Mouse (Mus musculus): Measurements from ENCODE around the gene Tbcc.

Tbcc gene

GRCm38 (mm10) chr17:46912331-46912730 is 21.8 kb downstream of the Tbcc start:
- no peak for DNase-seq

GRCm38 (mm10) chr17:46915129-46915528 is 24.6 kb downstream of the Tbcc start:
- no peak for DNase-seq

GRCm38 (mm10) chr17:46918951-46919350 is 28.5 kb downstream of the Tbcc start:
- no peak for DNase-seq

DNA sequence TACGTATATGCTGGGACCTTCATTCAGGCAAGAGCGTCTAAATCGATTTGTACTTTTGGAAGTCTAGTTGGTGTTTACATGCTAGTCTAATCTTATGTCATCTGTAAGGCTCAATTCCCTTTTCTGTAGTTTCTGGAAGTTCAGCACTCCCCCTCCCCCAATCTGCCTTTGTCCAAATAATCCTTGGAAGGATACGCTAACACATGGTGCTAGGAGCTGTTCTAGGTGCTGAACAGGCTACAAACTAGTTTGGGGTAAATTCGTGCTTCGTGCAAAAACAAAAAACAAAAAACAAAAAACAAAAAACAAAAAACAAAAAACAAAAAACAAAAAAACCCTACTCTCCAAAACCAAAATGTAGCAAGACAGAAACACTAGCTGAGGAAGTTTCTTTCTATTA is 30.4 kb downstream of the Tbcc start:
- DNase-seq: no peak

GRCm38 (mm10) chr17:46926192-46926591 is 35.7 kb downstream of the Tbcc start:
- DNase-seq: no peak

- DNase-seq: no peak
Observed at GRCm38 (mm10) chr17:46926941-46927340, 36.5 kb downstream of the Tbcc start.

- no peak for DNase-seq
Observed at GRCm38 (mm10) chr17:46927781-46928180, 37.3 kb downstream of the Tbcc start.

GRCm38 (mm10) chr17:46929277-46929676 is 38.8 kb downstream of the Tbcc start:
- no peak for DNase-seq

DNA sequence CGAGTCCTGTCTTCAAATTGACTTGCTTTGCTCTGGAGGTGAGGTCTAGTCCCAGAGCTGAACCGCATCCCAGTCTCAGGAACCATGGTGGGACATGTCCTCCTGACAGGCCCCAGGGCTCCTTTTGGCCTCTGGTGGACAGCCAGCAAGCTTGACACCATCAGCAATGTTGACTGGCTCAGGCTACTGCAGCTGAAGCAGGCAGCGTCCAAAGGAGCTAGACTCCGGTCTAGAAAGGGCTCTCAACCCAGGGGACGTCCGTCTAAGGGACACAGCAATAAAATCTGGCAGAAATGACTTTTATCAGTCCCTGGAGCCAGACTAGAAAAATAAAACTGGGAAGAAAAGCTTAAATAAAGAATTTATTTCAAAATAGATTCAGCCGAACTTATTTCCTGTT is 39.4 kb downstream of the Tbcc start:
- no peak for DNase-seq

GRCm38 (mm10) chr17:46932961-46933360 is 42.5 kb downstream of the Tbcc start:
- no peak for DNase-seq

DNA sequence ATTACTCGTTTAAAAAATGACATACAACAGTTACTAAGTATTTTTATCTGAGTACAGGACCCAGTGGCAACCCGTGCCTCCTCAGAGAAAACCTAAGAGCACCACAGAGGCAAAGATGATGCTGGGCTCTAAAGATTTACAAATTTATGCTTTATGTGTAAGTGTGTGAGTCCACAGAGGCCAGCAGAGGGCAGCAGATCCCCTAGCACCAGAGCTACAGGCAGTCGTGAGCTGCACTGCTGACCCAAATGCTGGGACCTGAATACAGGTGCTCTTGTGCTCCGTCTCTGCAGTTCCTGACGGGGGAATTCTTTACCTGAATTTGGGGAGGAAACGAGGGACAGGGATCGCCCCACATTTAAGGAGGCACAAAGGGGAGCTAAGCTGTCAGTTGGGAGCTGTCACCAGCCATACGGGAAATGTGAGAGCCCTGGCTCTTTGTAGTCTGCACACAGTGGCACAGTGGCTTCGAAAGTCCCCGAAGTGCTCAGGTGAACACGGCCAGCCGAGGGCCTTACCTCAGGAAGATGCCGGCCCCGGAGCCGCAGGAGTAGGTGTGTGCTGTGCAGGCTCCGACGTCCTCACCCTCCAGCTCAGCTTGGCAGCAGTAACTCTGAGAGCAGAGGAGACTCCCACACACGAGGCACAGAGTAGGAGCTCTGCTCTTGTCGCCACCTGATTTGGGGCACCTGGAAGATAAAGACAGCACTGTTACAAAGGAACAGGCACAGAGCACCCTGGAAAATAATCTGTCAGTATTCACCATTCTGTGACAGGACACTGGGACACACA is 43.3 kb downstream of the Tbcc start:
- DNase-seq: peak; percentile 31 to 46

- DNase-seq: no peak
Observed at GRCm38 (mm10) chr17:46940461-46940860, 50.0 kb downstream of the Tbcc start.

Measured in lung, adult 18-20 months (tissue).